Mouse (Mus musculus) kidney, embryonic 16.5 days (tissue): ENCODE results near the gene Klhl11. TPM values are rescaled to one million over a fixed set of nuclear protein-coding genes. Genes with fewer than 3 reads are reported as not detected.

Source experiments
- ATAC-seq: fragments of 200-750 bp; cut with Nextera tagmentation; 2 replicates; pipeline ENCODE4 v1.8.0; 2017; ENCODE audit warnings: moderate TSS enrichment; ENCODE audit not compliant: low FRiP score, low TSS enrichment
- H3K27ac ChIP-seq: fragments of 300-500 bp; sonication (generic); 2 replicates; pipeline ENCODE4 v1.5.1; 2014; ENCODE audit warnings: low read length
- H3K27me3 ChIP-seq: fragments of 300-500 bp; sonication (generic); 2 replicates; pipeline ENCODE4 v1.6.1; 2014; ENCODE audit warnings: low read length, control low read depth, mixed read lengths; ENCODE audit not compliant: insufficient read depth
- H3K36me3 ChIP-seq: fragments of 300-500 bp; sonication (generic); 2 replicates; pipeline ENCODE4 v1.6.1; 2014; ENCODE audit warnings: low read length, control low read depth, mixed read lengths; ENCODE audit not compliant: insufficient read depth
- H3K4me1 ChIP-seq: fragments of 300-500 bp; sonication (generic); 2 replicates; pipeline ENCODE4 v1.6.1; 2014; ENCODE audit warnings: low read length, control low read depth, mixed read lengths; ENCODE audit not compliant: insufficient read depth
- H3K4me2 ChIP-seq: fragments of 300-500 bp; sonication (generic); replicated peaks from 2 replicates; pipeline ENCODE4 v1.6.1; 2014; ENCODE audit warnings: low read depth, low read length
- H3K4me3 ChIP-seq: fragments of 300-500 bp; sonication (generic); 2 replicates; pipeline ENCODE4 v1.5.1; 2014; ENCODE audit warnings: mild to moderate bottlenecking, low read length
- H3K9ac ChIP-seq: fragments of 300-500 bp; sonication (generic); replicated peaks from 2 replicates; pipeline ENCODE4 v1.6.1; 2014; ENCODE audit warnings: low read length
- H3K9me3 ChIP-seq: fragments of 300-500 bp; sonication (generic); 2 replicates; pipeline ENCODE4 v1.6.1; 2016; ENCODE audit warnings: low read length, control low read depth
- WGBS: fragments of 180-500 bp; shearing (Covaris S2); extraction: QIAGEN DNeasy Blood & Tissue Kit; methylation state at CpG from one replicate; pipeline ENCODE4 v1.1.7; 2014; 5-methylcytosine and 5-hydroxymethylcytosine counted together
- microRNA-seq: library from miRNA; unstranded; fragments of <30 nt; microRNA quantifications from one replicate; pipeline ENCODE4, GENCODE M21; 2016
- polyA plus RNA-seq: library from polyadenylated mRNA; unstranded; fragments of >200 nt; fragmentation: Nextera tagmentation; extraction: Ambion mirVana; gene quantifications from 2 replicates; pipeline ENCODE4 v1.2.1, GENCODE M21; 2015

The Klhl11 gene
- polyA plus RNA-seq, 1 experiment from 2014 or later = 10.1 TPM

DNA sequence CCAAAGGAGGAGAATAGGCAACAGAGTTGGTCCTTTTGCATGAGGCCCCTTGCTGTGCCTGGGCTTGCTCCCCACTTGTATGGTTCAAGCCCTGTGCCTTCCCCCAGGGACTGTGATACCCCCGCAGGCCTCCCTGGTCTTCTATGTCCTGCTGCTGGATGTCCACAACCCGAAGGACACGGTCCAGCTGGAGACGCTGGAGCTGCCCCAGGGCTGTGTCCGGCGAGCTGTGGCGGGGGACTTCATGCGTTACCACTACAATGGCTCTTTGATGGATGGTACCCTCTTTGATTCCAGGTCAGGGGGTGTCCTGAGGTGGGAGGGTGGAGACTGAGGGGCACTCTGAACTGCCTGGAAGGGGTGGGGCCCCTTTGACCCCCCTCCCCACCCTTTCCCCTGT, 51.0 kb downstream of the Klhl11 start:
- no peak overlapping the region for H3K4me3 ChIP-seq
- H3K27me3 ChIP-seq = no peaks in the 10 kb centered on the region
- WGBS = 21% methylated on average over 8 of the region's 8 CpGs
- peak; percentile 72 for ATAC-seq
- peak overlapping the region; percentile 59; the same call in 1 of the 2 replicates for H3K27ac ChIP-seq
- no peak overlapping the region for H3K4me2 ChIP-seq
- peaks cover 17% of the 10 kb centered on the region for H3K36me3 ChIP-seq
- no peaks in the 10 kb centered on the region for H3K9me3 ChIP-seq
- H3K9ac ChIP-seq = no peak overlapping the region
- H3K4me1 ChIP-seq = peaks cover 24% of the 10 kb centered on the region

DNA sequence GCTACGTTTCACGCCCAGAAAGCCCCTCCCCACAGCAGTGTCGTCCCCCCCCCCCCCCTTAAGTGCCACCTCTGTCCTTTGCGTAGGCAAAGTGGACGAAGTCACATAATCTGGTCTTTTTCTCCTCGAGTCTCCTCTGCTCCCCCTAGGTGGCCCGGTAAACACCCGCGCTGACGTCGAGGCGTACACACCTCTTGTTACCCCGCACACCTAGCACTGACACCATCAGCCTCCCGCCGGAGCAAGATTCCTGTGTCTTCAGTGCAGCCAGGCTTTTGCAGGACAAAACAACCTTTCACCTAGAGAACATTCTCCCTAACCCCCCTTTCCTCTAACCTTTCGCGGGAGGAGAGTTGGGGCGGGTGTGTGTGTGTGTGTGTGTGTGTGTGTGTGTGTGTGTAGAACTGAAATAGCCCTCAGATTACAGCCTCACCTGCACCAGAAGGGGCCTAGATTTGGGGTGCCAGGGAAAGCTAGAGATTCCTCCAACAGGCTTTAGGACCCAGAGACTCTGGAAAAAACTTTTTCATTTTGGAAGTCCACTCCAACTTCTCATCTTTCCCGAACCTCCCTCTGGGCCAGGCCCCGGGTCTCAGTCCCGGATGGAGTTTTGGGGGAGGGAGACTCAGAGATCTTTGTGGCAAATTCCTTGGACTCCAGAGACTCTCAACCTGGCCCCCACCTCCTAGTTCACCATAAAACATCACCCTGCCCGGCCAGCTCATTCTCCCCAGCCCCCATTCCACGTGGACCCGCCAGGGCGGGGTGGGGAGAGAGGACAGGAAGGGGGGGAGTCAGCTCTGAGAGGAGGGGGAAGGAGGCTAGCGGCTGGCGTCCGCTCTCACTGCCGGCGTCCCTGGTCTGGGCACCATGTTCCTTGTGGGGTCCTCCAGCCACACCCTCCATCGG, 57.4 kb downstream of the Klhl11 start, which contains the start of gene Fkbp10:
Gene Fkbp10, plus strand, starts transcription at position 784 of the 909 bp plus-strand sequence.
- H3K27me3 ChIP-seq = no peaks in the 10 kb centered on the region
- H3K4me2 ChIP-seq = peak within 1 kb of the TSS; percentile 88
- H3K4me1 ChIP-seq = peaks cover 46% of the 10 kb centered on the region
- peak within 1 kb of the TSS; percentile 97 for H3K27ac ChIP-seq
- peak within 1 kb of the TSS; percentile 81 for H3K9ac ChIP-seq
- peak; percentile 44 for ATAC-seq
- no peaks in the 10 kb centered on the region for H3K9me3 ChIP-seq
- WGBS = 0% methylated on average over 30 of the region's 31 CpGs
- H3K4me3 ChIP-seq = peak within 1 kb of the TSS; percentile 79
- H3K36me3 ChIP-seq = 0 out of 2 replicates have a peak, but pooled peaks cover 9% of the 10 kb centered on the region

DNA sequence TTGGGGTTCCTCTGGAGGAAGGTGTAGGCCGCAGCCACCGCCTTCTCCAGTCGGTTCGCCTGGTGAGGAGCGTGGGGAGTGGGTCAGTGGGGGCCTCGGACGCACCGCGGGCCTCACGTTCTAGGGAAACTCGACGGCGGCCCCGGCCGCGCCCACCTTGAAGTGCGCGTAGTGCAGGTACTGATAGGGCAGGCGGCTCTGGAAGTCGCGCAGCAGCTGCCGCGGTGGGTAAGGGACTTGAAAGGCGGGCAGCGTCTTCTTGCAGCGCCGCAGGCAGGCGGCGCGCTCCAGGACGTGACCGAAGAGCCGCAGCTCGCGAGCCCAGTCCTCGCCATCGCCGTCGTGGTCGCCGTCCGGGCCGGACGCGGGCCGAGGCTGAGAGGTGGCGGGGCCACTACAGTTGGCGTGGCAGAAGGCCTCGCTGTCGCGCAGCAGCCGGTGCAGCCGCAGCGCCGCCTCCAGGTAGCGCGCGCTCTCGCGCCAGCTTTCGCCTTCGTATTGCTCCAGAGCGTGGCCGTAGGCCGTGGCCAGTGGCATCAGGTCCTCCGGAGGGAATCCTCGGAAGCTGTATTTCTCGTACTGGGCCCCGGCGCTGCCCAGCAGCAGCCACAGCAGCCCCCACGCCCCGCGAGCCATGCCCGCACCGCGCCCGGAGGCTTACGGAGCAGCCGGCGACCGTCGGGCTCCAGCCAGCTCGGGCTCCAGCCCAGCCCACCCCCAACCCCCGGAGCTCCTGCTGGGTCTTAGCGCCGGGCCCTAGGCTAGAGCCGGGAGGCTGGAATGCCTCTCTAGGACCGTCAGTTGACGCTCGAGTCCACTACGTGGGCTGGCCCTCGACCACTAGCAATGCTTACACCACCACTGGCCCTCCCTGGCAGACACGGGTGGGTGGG, 58.3 kb downstream of the Klhl11 start, which contains the start of gene P3h4:
Gene P3h4, minus strand, starts transcription at position 816 of the 893 bp plus-strand sequence.
- Histone ChIP-seq H3K9ac (peak within 1 kb of the TSS; percentile 81), H3K36me3 (peaks cover 11% of the 10 kb centered on the region; the same call in 1 of the 2 replicates), H3K4me1 (peaks cover 46% of the 10 kb centered on the region), H3K27ac (peak within 1 kb of the TSS; percentile 97), H3K4me2 (peak within 1 kb of the TSS; percentile 88), H3K27me3 (no peaks in the 10 kb centered on the region), H3K9me3 (no peaks in the 10 kb centered on the region), H3K4me3 (peak within 1 kb of the TSS; percentile 79)
- ATAC-seq = peak; percentile 97
- WGBS = under 1% methylated on average over 92 of the region's 93 CpGs

- Histone ChIP-seq H3K36me3 (peaks cover 19% of the 10 kb centered on the region; the same call in 1 of the 2 replicates), H3K9ac (peak overlapping the region; percentile 81), H3K27ac (no peak overlapping the region), H3K4me3 (peak overlapping the region; percentile 79), H3K9me3 (no peaks in the 10 kb centered on the region), H3K4me2 (peak overlapping the region; percentile 88), H3K27me3 (no peaks in the 10 kb centered on the region), H3K4me1 (peaks cover 46% of the 10 kb centered on the region)
- 53% methylated on average over 11 of the region's 11 CpGs for WGBS
- no peak for ATAC-seq
Measured at GRCm38 (mm10) chr11:100413541-100413940, 59.0 kb downstream of the Klhl11 start.

Small RNAs within 50 kb of the gene (microRNA-seq; reads per million reads assigned to microRNA genes)
- gene Gm27374 (not detected), gene Mir7116 (0.47 reads per million)

Other genes starting within 250 kb of the Klhl11 start
- not detected in 2 replicates for gene Krt16, start 223.8 kb downstream of the Klhl11 start, polyA plus RNA-seq
- gene Krt17, start 211.7 kb downstream of the Klhl11 start, polyA plus RNA-seq = 0.30 and 0.32 TPM in 2 replicates
- gene Krt42, start 202.9 kb downstream of the Klhl11 start, polyA plus RNA-seq = not detected in 2 replicates
- 1,403 and 1,568 TPM in 2 replicates for gene Eif1, start 152.9 kb downstream of the Klhl11 start, polyA plus RNA-seq
- gene Gast, start 138.3 kb downstream of the Klhl11 start, polyA plus RNA-seq = not detected in 2 replicates
- gene Hap1, start 116.6 kb downstream of the Klhl11 start, polyA plus RNA-seq = 15.5 and 18.6 TPM in 2 replicates
- gene Jup, start 75.0 kb downstream of the Klhl11 start, polyA plus RNA-seq = 153 and 154 TPM in 2 replicates
- gene P3h4, start 57.9 kb downstream of the Klhl11 start, polyA plus RNA-seq = 63.1 and 69.1 TPM in 2 replicates
- gene Fkbp10, start 57.0 kb downstream of the Klhl11 start, polyA plus RNA-seq = 157 and 159 TPM in 2 replicates
- gene Nt5c3b, start 30.9 kb downstream of the Klhl11 start, polyA plus RNA-seq = 126 and 131 TPM in 2 replicates
- gene Klhl10, start 30.8 kb downstream of the Klhl11 start, polyA plus RNA-seq = 0.40 and 0.44 TPM in 2 replicates
- 173 and 179 TPM in 2 replicates for gene Acly, start 55.3 kb upstream of the Klhl11 start, polyA plus RNA-seq
- gene Ttc25, start 72.9 kb upstream of the Klhl11 start, polyA plus RNA-seq = 1.0 and 1.1 TPM in 2 replicates
- gene Cnp, start 102.2 kb upstream of the Klhl11 start, polyA plus RNA-seq = 30.1 and 33.6 TPM in 2 replicates
- 72.8 and 74.8 TPM in 2 replicates for gene Nkiras2, start 146.5 kb upstream of the Klhl11 start, polyA plus RNA-seq
- gene Dnajc7, start 147.4 kb upstream of the Klhl11 start, polyA plus RNA-seq = 235 and 267 TPM in 2 replicates
- gene Zfp385c, start 219.7 kb upstream of the Klhl11 start, polyA plus RNA-seq = 0.32 and 0.69 TPM in 2 replicates
- 2.6 and 3.2 TPM in 2 replicates for gene Dhx58, start 231.5 kb upstream of the Klhl11 start, polyA plus RNA-seq
- 62.4 and 63.7 TPM in 2 replicates for gene Kat2a, start 239.7 kb upstream of the Klhl11 start, polyA plus RNA-seq
- gene Hspb9, start 241.1 kb upstream of the Klhl11 start, polyA plus RNA-seq = 0.33 TPM in 1 of 2 replicates, not detected in the other